Mouse (Mus musculus) G1E (cell line): Measurements from ENCODE around the gene Gm17364. TPM values are rescaled to one million over a fixed set of nuclear protein-coding genes. Genes with fewer than 3 reads are reported as not detected.
"Not testable (repeated sequence)": the region's sequence is repeated elsewhere in the genome, so short reads cannot be mapped to it uniquely, and the experiment has no call there.

Experiments used
- ATAC-seq: 2 replicates; pipeline ENCODE4 v1.8.0; 2016; ENCODE audit warnings: mild to moderate bottlenecking; ENCODE audit not compliant: insufficient number of reproducible peaks, poor library complexity, low FRiP score, severe bottlenecking; ENCODE audit errors: extremely low read depth
- DNase-seq: peaks from one replicate; pipeline ENCODE4 v3.0.0; 2012; ENCODE audit warnings: low spot score
- H3K27me3 ChIP-seq: 2 replicates; pipeline ENCODE4 v1.6.1; 2012; ENCODE audit warnings: mild to moderate bottlenecking, low read length, inconsistent platforms; ENCODE audit not compliant: insufficient read depth
- H3K36me3 ChIP-seq: replicated peaks from 2 replicates; pipeline ENCODE3; 2012; ENCODE audit warnings: mild to moderate bottlenecking, inconsistent platforms
- H3K4me1 ChIP-seq: 2 replicates; pipeline ENCODE4 v1.6.1; 2012; ENCODE audit warnings: low read depth, low read length, inconsistent platforms, mixed read lengths; ENCODE audit not compliant: insufficient read depth
- H3K4me3 ChIP-seq: 2 replicates; pipeline ENCODE4 v1.5.1; 2012; ENCODE audit warnings: low read depth, mild to moderate bottlenecking, inconsistent platforms, low read length, moderate library complexity, mixed read lengths
- H3K9me3 ChIP-seq: replicated peaks from 2 replicates; pipeline ENCODE4 v1.6.1; 2012; ENCODE audit warnings: inconsistent platforms
- CTCF ChIP-seq: IDR thresholded peaks from 2 replicates; pipeline ENCODE4 v1.5.1; 2012; ENCODE audit warnings: low read depth, low read length, inconsistent platforms, mixed read lengths
- GATA1 ChIP-seq: IDR thresholded peaks from 2 replicates; pipeline ENCODE4 v1.6.1; 2012; ENCODE audit warnings: borderline replicate concordance, low read length, inconsistent platforms, mixed read lengths
- GATA2 ChIP-seq: IDR thresholded peaks from 2 replicates; pipeline ENCODE4 v1.6.1; 2012; ENCODE audit warnings: low read depth, low read length, inconsistent platforms, borderline replicate concordance
- POLR2AphosphoS5 ChIP-seq: IDR thresholded peaks from 2 replicates; pipeline ENCODE4 v1.6.1; 2012; ENCODE audit warnings: low read depth, low read length, inconsistent platforms; ENCODE audit not compliant: insufficient replicate concordance
- TAL1 ChIP-seq: conservative IDR thresholded peaks from 2 replicates; pipeline ENCODE4 v1.6.1; 2012; ENCODE audit warnings: low read depth, low read length, inconsistent platforms, mixed read lengths
- polyA plus RNA-seq: library from polyadenylated mRNA; stranded (reverse); fragments of >175 nt; gene quantifications from 2 replicates; pipeline ENCODE4 v1.2.3, GENCODE M21; 2012
- total RNA-seq, 2 experiments: library from RNA; stranded (forward) in 1 of 2; stranded (reverse) in 1 of 2; fragments of 200-1000 nt in 1 of 2; fragments of >200 nt in 1 of 2; fragmentation: Nextera tagmentation in 1 of 2; gene quantifications; 2 replicates each; pipeline ENCODE4 v1.2.3; 2014 to 2017

Gm17364 gene
- total and polyA plus RNA-seq, 3 experiments, result not detected

GRCm38 (mm10) chr13:41280696-41281095 is 6.9 kb upstream of the Gm17364 start:
- H3K4me1 ChIP-seq, result no peaks in the 10 kb centered on the region
- H3K4me3 ChIP-seq, result no peak overlapping the region
- H3K9me3 ChIP-seq, result 0 out of 2 replicates have a peak, but pooled peaks cover 2% of the 10 kb centered on the region
- TF ChIP-seq TAL1 (no peak), CTCF (no peak), POLR2AphosphoS5 (no peak), GATA1 (no peak), GATA2 (no peak)
- DNase-seq (no peak), ATAC-seq (no peak)
- peaks cover 3% of the 10 kb centered on the region for H3K36me3 ChIP-seq
- H3K27me3 ChIP-seq, result no peaks in the 10 kb centered on the region; the same call in 1 of the 2 replicates

GRCm38 (mm10) chr13:41267827-41268408 is 5.9 kb downstream of the Gm17364 start:
- no peak for DNase-seq

DNA sequence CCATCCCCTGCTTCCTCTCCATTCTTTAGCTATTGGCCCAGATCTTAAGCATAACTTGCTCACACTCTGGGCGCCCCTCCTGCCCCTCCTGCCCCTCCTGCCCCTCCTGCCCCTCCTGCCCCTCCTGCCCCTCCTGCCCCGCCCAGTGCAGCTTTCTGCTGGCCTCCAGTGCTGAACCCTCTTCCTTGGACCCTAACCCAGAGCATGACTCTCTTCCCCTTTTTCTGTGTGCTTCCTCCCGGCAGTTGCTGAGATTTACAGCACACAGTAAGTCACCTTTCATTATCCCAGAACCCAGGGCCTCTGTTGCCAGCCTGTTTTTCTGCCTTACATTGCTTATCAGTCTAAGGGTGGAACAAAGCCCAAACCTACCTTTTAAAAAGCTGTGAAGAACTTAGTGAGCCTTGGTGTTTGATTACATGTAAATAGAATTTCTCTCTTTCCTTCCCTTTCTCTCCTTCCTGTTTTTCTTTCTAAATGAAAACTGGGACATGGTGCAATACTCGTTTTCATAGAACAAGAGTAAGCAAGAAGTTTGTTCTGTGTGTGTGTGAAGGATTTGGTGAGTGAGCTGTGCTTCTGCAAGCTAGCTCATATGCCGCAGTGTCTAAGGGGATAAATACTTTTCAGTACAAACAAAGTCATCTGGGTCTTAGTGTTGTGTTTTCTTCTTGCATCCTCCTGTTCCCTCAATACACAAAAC is 10.3 kb downstream of the Gm17364 start:
- peaks cover 8% of the 10 kb centered on the region for H3K36me3 ChIP-seq
- H3K9me3 ChIP-seq, result peaks cover 6% of the 10 kb centered on the region
- no peaks in the 10 kb centered on the region for H3K27me3 ChIP-seq
- no peak for DNase-seq
- H3K4me3 ChIP-seq, result no peak overlapping the region
- peaks cover 49% of the 10 kb centered on the region for H3K4me1 ChIP-seq
- TF ChIP-seq POLR2AphosphoS5, result no peak
- ATAC-seq, result no peak

More at GRCm38 (mm10) chr13:41267827-41268408, 5.9 kb downstream of the Gm17364 start:
- H3K9me3 ChIP-seq, result peaks cover 6% of the 10 kb centered on the region
- H3K27me3 ChIP-seq, result no peaks in the 10 kb centered on the region
- ATAC-seq, result no peak
- TF ChIP-seq CTCF, result no peak
- no peak for TF ChIP-seq POLR2AphosphoS5
- TF ChIP-seq TAL1, result no peak
- TF ChIP-seq GATA2, result no peak
- TF ChIP-seq GATA1, result no peak
- no peak overlapping the region for H3K4me3 ChIP-seq
- peaks cover 46% of the 10 kb centered on the region for H3K4me1 ChIP-seq
- peaks cover 24% of the 10 kb centered on the region for H3K36me3 ChIP-seq

DNA sequence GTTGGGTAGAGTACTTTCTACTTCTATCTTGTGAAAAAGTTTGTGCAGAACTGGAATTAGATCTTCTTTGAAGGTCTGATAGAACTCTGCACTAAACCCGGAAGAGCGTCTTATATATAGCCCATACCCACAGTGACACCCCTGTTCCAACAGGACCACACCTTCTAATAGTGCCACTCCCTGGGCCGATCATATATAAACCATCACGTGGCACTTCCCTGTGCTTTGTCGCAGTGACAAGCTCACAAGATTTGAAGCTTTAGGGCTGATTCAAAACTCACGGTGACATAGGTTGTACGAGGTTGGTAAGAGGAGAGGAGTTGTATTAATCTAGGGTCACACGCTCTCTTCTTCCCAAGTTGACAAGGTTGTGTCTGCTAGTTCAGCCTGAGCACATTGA is 12.2 kb downstream of the Gm17364 start:
- ATAC-seq, H3K4me3 ChIP-seq, H3K27me3 ChIP-seq, DNase-seq, H3K9me3 ChIP-seq, H3K36me3 ChIP-seq: not testable (repeated sequence)
- H3K4me1 ChIP-seq, result peaks cover 55% of the 10 kb centered on the region

DNA sequence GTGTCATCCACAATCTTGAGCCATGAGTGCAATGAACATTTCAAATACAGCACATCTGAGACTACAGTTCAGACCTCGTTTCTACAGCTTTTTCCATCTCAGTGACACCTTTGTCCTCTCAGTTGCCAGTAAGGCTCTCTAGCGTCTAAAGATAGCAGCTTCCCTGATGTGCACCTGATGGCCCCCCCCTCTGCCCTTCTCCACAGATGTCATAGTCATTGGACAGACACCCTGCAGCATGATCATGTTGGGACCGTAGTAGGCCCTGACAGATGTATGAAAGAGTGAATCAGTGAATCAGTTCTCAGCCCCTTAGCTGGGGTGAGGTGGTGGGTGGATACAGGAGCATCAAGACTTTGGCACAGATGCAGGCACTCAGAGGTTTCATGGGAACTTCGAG is 15.9 kb downstream of the Gm17364 start:
- H3K4me1 ChIP-seq, result peaks cover 38% of the 10 kb centered on the region
- H3K27me3 ChIP-seq, result no peaks in the 10 kb centered on the region
- no peak for ATAC-seq
- DNase-seq, result no peak
- no peak overlapping the region for H3K4me3 ChIP-seq
- peaks cover 22% of the 10 kb centered on the region for H3K36me3 ChIP-seq
- TF ChIP-seq GATA1, result no peak
- no peak for TF ChIP-seq POLR2AphosphoS5
- TF ChIP-seq CTCF, result no peak
- no peak for TF ChIP-seq TAL1
- TF ChIP-seq GATA2, result no peak
- no peaks in the 10 kb centered on the region for H3K9me3 ChIP-seq

DNA sequence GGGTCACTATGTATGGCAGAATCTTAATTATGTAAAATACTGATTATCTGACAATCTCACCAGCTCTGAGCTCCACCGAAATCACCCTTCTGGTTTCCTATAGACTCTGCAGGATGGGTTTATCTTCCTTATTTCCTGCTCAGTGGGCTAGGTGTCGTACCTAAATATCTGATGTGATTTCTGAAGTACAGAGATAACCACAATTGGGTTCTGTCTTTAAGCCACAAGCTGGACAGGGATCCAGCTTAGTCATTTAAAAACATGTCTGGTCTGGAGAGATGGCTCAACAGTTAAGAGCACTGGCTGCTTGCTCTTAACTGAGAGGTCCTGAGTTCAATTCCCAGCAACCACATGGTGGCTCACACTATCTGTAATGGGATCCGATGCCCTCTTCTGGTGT is 16.8 kb downstream of the Gm17364 start:
- H3K4me3 ChIP-seq, result no peak overlapping the region
- peaks cover 44% of the 10 kb centered on the region for H3K4me1 ChIP-seq
- no peaks in the 10 kb centered on the region for H3K9me3 ChIP-seq
- H3K27me3 ChIP-seq, result no peaks in the 10 kb centered on the region
- TF ChIP-seq TAL1, result 0 out of 2 replicates have a peak, but pooled peaks have one; percentile 14
- no peak for TF ChIP-seq CTCF
- TF ChIP-seq GATA2, result no peak
- peak; percentile 73 for ATAC-seq
- peaks cover 29% of the 10 kb centered on the region for H3K36me3 ChIP-seq
- no peak for DNase-seq
